Mouse (Mus musculus) forebrain, embryonic 16.5 days (tissue): ENCODE measurements around the gene Itga6. TPM values are rescaled to one million over a fixed set of nuclear protein-coding genes. Genes with fewer than 3 reads are reported as not detected.

ENCODE experiments used
- ATAC-seq: fragments of 200-750 bp; cut with Nextera tagmentation; 2 replicates; pipeline ENCODE4 v1.8.0; 2017; ENCODE audit warnings: mild to moderate bottlenecking, moderate library complexity
- H3K27ac ChIP-seq: fragments of 300-500 bp; sonication (generic); 2 replicates; pipeline ENCODE4 v1.5.1; 2014; ENCODE audit warnings: low read length, control low read depth
- H3K27me3 ChIP-seq: fragments of 300-500 bp; sonication (generic); replicated peaks from 2 replicates; pipeline ENCODE4 v1.6.1; 2014; ENCODE audit warnings: low read length; ENCODE audit not compliant: control insufficient read depth, insufficient read depth
- H3K36me3 ChIP-seq: fragments of 300-500 bp; sonication (generic); 2 replicates; pipeline ENCODE4 v1.6.1; 2014; ENCODE audit not compliant: control insufficient read depth, insufficient read depth
- H3K4me1 ChIP-seq: fragments of 300-500 bp; sonication (generic); replicated peaks from 2 replicates; pipeline ENCODE4 v1.6.1; 2014; ENCODE audit warnings: low read length; ENCODE audit not compliant: control insufficient read depth, insufficient read depth
- H3K4me2 ChIP-seq: fragments of 300-500 bp; sonication (generic); 2 replicates; pipeline ENCODE4 v1.6.1; 2014; ENCODE audit warnings: mild to moderate bottlenecking, low read length, control low read depth
- H3K4me3 ChIP-seq: fragments of 300-500 bp; sonication (generic); replicated peaks from 2 replicates; pipeline ENCODE4 v1.5.1; 2014; ENCODE audit warnings: mild to moderate bottlenecking, low read length, control low read depth
- H3K9ac ChIP-seq: fragments of 300-500 bp; sonication (generic); replicated peaks from 2 replicates; pipeline ENCODE4 v1.6.1; 2014; ENCODE audit warnings: low read depth, low read length, control low read depth
- H3K9me3 ChIP-seq: fragments of 300-500 bp; sonication (generic); 2 replicates; pipeline ENCODE4 v1.6.1; 2016; ENCODE audit warnings: low read length; ENCODE audit not compliant: control insufficient read depth
- WGBS: fragments of 180-500 bp; shearing (Covaris S2); extraction: QIAGEN DNeasy Blood & Tissue Kit; methylation state at CpG from one replicate; pipeline ENCODE4 v1.1.7; 2014; 5-methylcytosine and 5-hydroxymethylcytosine counted together
- polyA plus RNA-seq: library from polyadenylated mRNA; unstranded; fragments of >200 nt; fragmentation: Nextera tagmentation; extraction: Ambion mirVana; gene quantifications from 2 replicates; pipeline ENCODE4 v1.2.1, GENCODE M21; 2015

Gene Itga6
- polyA plus RNA-seq, 1 experiment from 2014 or later, result 21.6 TPM

DNA sequence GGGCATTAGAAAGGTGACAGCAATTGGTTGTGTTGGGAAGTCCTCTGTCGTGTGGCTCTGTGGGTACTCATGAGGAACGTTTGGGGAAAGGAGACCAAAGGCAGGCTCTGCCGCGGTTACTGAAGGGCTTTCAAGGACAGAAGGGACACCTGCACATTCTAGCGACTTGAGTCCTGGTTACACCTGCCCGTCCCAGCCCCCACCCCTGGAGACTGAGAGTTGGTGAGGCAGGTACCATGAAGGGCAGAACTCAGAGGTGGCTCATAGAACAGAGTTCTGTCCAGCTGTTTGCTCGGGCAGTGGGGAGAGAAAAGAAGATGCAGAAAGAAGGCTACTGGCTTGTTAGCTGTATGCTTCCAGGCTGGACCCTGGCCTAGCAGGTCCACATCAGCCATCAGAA lies 17.1 kb upstream of the Itga6 start:
- Histone ChIP-seq H3K9me3 (no peaks in the 10 kb centered on the region), H3K4me2 (no peak overlapping the region), H3K27ac (no peak overlapping the region), H3K4me3 (no peak overlapping the region), H3K9ac (no peak overlapping the region), H3K27me3 (no peaks in the 10 kb centered on the region), H3K36me3 (no peaks in the 10 kb centered on the region), H3K4me1 (no peaks in the 10 kb centered on the region)
- no peak for ATAC-seq
- 88% methylated on average over 7 of the region's 7 CpGs for WGBS

DNA sequence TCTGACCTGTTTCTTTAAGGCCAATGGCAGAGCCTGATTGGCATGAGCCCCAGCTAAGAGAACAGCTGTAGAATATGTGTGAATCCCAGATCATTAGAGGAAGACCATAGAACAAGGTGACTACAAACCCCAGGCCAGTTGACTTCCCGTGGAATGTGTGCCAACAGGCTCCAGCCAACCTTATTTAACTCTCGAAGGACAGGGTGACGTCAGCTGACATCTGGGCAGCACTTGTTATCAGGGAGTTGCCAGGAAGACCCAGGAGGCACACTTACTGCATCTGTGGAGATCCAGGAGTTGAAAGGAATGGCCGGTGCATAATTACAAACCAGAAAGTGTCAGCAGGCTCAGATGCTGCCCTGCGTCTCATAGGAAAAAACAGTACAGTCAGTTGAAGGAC lies 16.6 kb upstream of the Itga6 start:
- Histone ChIP-seq H3K9me3 (no peaks in the 10 kb centered on the region), H3K4me1 (no peaks in the 10 kb centered on the region), H3K27ac (no peak overlapping the region), H3K9ac (no peak overlapping the region), H3K4me3 (no peak overlapping the region), H3K4me2 (no peak overlapping the region), H3K36me3 (no peaks in the 10 kb centered on the region), H3K27me3 (no peaks in the 10 kb centered on the region)
- no peak for ATAC-seq
- 71% methylated on average over 5 of the region's 5 CpGs for WGBS

DNA sequence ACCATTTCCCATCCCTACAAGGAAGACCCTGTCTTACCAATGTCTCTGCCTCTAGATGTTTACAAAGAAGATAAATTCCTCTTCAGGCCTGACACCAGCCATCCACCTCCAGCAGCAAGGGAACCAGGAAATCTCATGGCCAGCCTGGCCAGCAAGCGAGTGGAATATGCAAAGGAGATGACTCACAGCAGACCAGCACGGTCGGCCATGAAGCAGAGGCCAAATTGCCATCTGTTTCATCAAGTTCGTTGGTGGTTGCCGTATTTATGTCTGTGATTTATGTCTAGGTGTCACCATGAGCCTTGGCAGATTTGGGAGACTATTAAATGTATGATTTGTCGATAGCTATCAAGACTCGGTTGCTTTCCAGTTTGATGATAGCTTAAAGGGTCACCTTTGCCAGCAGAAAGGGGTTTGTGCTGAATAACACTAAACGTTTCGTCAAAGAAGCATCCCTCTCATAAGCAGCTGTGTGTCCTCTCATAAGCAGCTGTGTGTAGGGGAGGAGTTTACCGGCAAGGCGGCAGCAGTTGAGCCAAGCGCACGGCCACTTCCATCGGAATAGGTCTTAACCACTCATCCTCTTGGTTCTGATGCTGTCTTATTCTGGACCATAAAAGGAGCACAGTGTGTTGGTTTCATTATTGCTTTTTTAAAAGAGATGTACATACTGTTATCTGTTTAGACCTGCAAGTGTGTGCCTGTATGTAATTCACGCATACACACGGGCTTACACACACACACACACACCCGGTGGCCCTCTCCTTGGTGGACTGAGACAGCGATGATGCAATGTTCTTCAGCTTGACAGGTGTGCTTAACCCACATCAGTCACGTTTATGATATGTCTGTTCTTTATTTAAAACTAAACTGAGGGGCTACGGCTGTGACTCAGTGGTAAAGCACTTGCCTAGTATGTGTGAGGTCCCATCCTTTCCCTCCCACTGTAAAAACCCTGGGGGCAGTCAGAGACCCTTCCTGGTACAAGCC lies 14.5 kb upstream of the Itga6 start:
- Histone ChIP-seq H3K27me3 (no peaks in the 10 kb centered on the region), H3K4me3 (no peak overlapping the region), H3K9ac (no peak overlapping the region), H3K36me3 (no peaks in the 10 kb centered on the region), H3K9me3 (no peaks in the 10 kb centered on the region), H3K27ac (no peak overlapping the region), H3K4me2 (no peak overlapping the region), H3K4me1 (no peaks in the 10 kb centered on the region)
- 85% methylated on average over 20 of the region's 20 CpGs for WGBS
- no peak for ATAC-seq

DNA sequence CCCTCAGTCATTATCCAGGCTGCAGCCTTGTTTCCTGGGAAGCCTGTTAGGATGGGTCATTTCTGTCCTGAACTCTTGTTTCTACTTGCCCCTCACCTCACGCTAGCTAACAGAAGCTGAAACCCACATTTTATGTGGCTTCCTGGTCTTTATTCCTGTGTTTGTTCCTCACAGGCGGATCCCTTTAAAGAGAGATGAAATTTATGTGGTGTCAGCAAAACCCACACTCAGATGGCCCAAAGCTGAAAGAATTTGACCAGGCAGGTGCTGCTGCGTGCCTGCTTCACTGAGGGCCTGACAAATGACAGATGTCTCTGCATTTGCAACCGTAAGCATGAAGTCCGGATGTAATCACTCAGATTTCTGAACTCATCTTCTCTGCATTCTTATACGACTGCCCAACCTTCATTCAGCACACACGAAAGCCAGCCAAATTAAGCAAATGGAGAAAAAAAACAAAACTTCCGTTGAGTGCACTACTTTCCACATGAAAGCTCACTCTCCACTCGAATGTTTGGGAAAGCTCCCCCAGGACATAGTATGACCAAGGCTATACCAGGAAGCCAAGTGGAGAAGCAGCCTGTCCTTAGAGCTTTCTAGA lies 10.5 kb upstream of the Itga6 start:
- ATAC-seq, result no peak
- Histone ChIP-seq H3K36me3 (no peaks in the 10 kb centered on the region), H3K4me3 (no peak overlapping the region), H3K9me3 (no peaks in the 10 kb centered on the region), H3K27me3 (no peaks in the 10 kb centered on the region), H3K27ac (no peak overlapping the region), H3K4me1 (no peaks in the 10 kb centered on the region), H3K9ac (no peak overlapping the region), H3K4me2 (no peak overlapping the region)
- 75% methylated on average over 9 of the region's 9 CpGs for WGBS

DNA sequence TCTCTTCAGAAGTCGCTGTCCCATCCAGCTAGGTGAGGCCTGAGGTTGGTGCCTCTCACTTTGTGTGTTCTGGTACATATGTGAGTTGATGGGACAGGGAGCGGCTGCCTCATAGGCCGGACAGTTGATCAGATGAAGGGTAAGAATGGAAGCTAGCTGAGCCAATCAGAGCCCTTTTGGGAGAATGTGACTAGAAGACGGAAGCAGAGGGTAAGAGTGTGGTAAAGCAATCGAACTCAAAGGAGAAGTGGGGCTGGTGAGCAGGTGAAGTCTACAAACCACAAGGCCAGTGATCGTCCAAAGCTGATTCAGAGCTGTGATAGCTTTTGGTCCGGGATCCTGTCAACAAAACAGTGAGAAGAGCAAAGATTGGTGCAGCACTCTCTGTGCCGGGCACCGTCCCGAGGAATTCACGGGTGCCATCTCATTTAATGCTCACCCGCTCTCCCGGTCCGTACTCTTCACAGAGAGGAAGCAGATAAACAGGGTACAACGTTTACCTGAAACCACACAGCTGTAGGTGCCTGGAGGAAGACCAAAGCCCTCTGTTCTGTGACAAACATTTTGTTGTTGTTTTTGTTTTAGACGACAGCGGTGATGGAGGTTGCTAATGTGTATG lies 9.8 kb upstream of the Itga6 start:
- Histone ChIP-seq H3K4me3 (no peak overlapping the region), H3K36me3 (no peaks in the 10 kb centered on the region), H3K27ac (no peak overlapping the region), H3K9ac (no peak overlapping the region), H3K9me3 (no peaks in the 10 kb centered on the region), H3K4me1 (no peaks in the 10 kb centered on the region), H3K4me2 (no peak overlapping the region), H3K27me3 (no peaks in the 10 kb centered on the region)
- no peak for ATAC-seq
- 96% methylated on average over 17 of the region's 17 CpGs for WGBS

DNA sequence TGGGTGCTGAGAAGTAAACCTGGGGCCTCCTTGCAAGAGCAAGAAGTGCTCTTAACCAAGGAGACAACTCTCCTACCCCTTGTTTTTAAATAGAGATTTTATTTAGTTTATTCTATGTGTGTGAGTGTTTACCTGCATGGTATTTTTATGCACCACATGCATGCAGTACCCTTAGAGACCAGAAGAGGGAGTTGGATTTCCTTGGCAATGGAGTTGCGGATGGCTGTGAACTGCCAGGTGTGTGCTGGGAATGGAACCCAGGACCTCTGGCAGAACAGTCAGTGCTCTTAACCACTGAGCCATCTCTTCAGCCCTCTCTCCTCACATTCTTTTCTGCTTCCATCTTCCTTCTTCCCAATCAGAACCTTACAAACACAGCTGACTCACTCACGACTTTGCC lies 9.2 kb upstream of the Itga6 start:
- no peak overlapping the region for H3K4me3 ChIP-seq
- no peaks in the 10 kb centered on the region for H3K27me3 ChIP-seq
- no peaks in the 10 kb centered on the region for H3K9me3 ChIP-seq
- no peak overlapping the region for H3K27ac ChIP-seq
- no peak overlapping the region for H3K9ac ChIP-seq
- WGBS, result 94% methylated on average over 2 of the region's 2 CpGs
- no peaks in the 10 kb centered on the region for H3K36me3 ChIP-seq
- no peaks in the 10 kb centered on the region for H3K4me1 ChIP-seq
- H3K4me2 ChIP-seq, result no peak overlapping the region
- no peak for ATAC-seq

DNA sequence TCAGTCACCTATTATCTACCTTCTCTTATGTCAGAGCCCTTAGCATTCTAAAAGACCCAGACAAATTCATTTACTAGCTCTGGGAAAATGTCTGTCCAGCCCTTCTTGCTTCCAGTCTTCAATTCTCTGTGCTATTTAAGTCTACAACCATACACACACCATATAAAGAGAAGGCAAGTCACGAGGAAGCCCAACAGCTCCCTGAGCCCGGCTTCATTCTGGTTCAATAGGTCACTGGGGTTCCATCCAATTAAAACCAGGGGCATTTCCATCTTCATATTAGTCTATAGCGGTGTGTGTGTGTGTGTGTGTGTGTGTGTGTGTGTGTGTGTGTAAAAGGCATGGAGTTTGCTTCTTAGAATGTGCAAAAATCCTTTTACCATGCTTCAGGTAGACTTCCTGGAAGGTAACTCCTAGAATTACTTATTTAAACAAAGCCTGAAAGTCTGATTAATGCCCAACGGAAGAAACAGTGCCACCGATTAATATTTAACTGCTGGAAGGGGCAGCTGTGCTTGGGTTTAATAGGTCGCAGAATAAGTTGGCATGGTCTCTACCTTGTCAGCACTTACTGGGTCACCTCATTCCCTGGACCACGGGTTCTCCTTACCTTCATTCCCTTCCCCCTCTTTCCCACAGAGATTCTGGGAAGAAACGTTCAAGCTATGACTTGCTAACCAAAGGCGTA lies 6.1 kb upstream of the Itga6 start:
- ATAC-seq, result no peak
- Histone ChIP-seq H3K4me3 (no peak overlapping the region), H3K9me3 (no peaks in the 10 kb centered on the region), H3K4me2 (no peak overlapping the region), H3K4me1 (peaks cover 15% of the 10 kb centered on the region), H3K9ac (no peak overlapping the region), H3K27ac (no peak overlapping the region), H3K36me3 (no peaks in the 10 kb centered on the region), H3K27me3 (no peaks in the 10 kb centered on the region)
- WGBS, result 73% methylated on average over 9 of the region's 9 CpGs

DNA sequence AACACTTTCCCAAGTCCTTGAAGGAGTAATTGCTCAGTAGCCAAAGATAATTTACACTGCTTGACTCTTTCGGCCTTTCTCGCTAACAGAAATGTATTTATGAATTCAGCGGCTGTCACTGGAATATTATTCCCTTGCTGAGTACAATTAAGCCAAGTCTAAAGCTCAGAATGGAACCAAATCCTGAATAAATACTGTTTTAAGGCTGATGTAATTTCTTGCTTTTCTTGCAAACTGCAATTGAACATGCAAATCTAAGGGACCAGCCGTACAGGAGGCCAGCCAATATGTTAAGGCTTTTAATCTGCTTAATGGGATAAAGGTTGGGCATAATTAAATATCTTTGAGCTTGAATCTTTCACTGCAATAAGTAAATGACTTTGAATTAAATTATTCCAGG lies 2.9 kb upstream of the Itga6 start:
- 16% methylated on average over 4 of the region's 4 CpGs for WGBS
- no peaks in the 10 kb centered on the region for H3K36me3 ChIP-seq
- H3K4me1 ChIP-seq, result peaks cover 27% of the 10 kb centered on the region
- no peaks in the 10 kb centered on the region for H3K9me3 ChIP-seq
- ATAC-seq, result peak; percentile 59
- no peak overlapping the region for H3K4me2 ChIP-seq
- H3K4me3 ChIP-seq, result no peak overlapping the region
- H3K9ac ChIP-seq, result no peak overlapping the region
- peak overlapping the region; percentile 27; the same call in 1 of the 2 replicates for H3K27ac ChIP-seq
- H3K27me3 ChIP-seq, result no peaks in the 10 kb centered on the region

DNA sequence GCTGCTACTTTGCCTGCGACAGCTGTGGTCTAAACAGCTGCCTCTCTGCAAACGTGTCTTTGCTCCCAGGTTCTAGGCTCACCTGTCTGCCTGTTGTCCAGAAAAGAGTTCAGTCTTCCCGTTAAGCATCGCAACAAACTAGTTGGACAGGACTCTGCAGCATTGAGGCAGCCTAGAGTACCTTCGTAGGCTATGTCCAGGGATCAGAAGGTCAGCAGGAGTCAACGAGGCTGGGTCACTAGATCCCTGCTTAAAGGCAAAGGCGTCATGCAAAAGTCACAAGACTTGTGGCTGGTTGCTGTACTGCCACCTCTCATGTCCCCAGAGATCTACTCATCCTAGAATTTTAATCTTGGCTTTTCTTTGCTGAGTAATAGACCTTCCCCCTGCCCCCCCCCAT lies 2.0 kb upstream of the Itga6 start:
- Histone ChIP-seq H3K36me3 (no peaks in the 10 kb centered on the region), H3K9ac (no peak overlapping the region), H3K4me3 (no peak overlapping the region), H3K27ac (no peak overlapping the region), H3K4me2 (no peak overlapping the region), H3K4me1 (peaks cover 27% of the 10 kb centered on the region), H3K27me3 (no peaks in the 10 kb centered on the region), H3K9me3 (no peaks in the 10 kb centered on the region)
- 68% methylated on average over 7 of the region's 7 CpGs for WGBS
- no peak for ATAC-seq
